Mouse (Mus musculus) liver, embryonic 13.5 days (tissue): ENCODE data around the gene Ccdc105. TPM values are rescaled to one million over a fixed set of nuclear protein-coding genes. Genes with fewer than 3 reads are reported as not detected.

ENCODE experiments used
- ATAC-seq: fragments of 200-750 bp; cut with Nextera tagmentation; 2 replicates; pipeline ENCODE4 v1.8.0; 2017; ENCODE audit warnings: low read depth, mild to moderate bottlenecking, moderate number of reproducible peaks, moderate library complexity
- DNase-seq: peaks from one replicate; pipeline ENCODE4 v3.0.0; 2022
- H3K27ac ChIP-seq: fragments of 300-500 bp; sonication (generic); 2 replicates; pipeline ENCODE4 v1.5.1; 2015; ENCODE audit warnings: moderate library complexity, mild to moderate bottlenecking, inconsistent platforms
- H3K27me3 ChIP-seq: fragments of 300-500 bp; sonication (generic); 2 replicates; pipeline ENCODE4 v1.6.1; 2015; ENCODE audit warnings: mild to moderate bottlenecking, inconsistent platforms
- H3K36me3 ChIP-seq: fragments of 300-500 bp; sonication (generic); 2 replicates; pipeline ENCODE4 v1.6.1; 2015; ENCODE audit warnings: mild to moderate bottlenecking, inconsistent platforms
- H3K4me1 ChIP-seq: fragments of 300-500 bp; sonication (generic); replicated peaks from 2 replicates; pipeline ENCODE4 v1.6.1; 2015; ENCODE audit warnings: inconsistent platforms
- H3K4me2 ChIP-seq: fragments of 300-500 bp; sonication (generic); 2 replicates; pipeline ENCODE4 v1.6.1; 2015; ENCODE audit warnings: inconsistent platforms, mild to moderate bottlenecking, moderate library complexity
- H3K4me3 ChIP-seq: fragments of 300-500 bp; sonication (generic); replicated peaks from 2 replicates; pipeline ENCODE4 v1.5.1; 2015; ENCODE audit warnings: mild to moderate bottlenecking, inconsistent platforms
- H3K9ac ChIP-seq: fragments of 300-500 bp; sonication (generic); 2 replicates; pipeline ENCODE4 v1.6.1; 2015; ENCODE audit warnings: mild to moderate bottlenecking, inconsistent platforms
- H3K9me3 ChIP-seq: fragments of 300-500 bp; sonication (generic); replicated peaks from 2 replicates; pipeline ENCODE4 v1.6.1; 2016; ENCODE audit warnings: inconsistent platforms
- WGBS: fragments of 180-500 bp; shearing (Covaris S2); methylation state at CpG from one replicate; pipeline ENCODE4 v1.1.7; 2015; ENCODE audit not compliant: insufficient replicate concordance; 5-methylcytosine and 5-hydroxymethylcytosine counted together
- polyA plus RNA-seq: library from polyadenylated mRNA; unstranded; fragments of >200 nt; fragmentation: Nextera tagmentation; extraction: Ambion mirVana; gene quantifications from 2 replicates; pipeline ENCODE4 v1.2.1, GENCODE M21; 2015

The Ccdc105 gene
- polyA plus RNA-seq: not detected in 2 replicates

GRCm38 (mm10) chr10:78752452-78753191 lies at the start of gene Ccdc105:
Ccdc105 (minus strand) TSS chr10:78753065.
- WGBS: 2% methylated on average over 61 of the region's 61 CpGs
- no peak within 1 kb of the TSS for H3K27ac ChIP-seq
- no peaks in the 10 kb centered on the region for H3K9me3 ChIP-seq
- peaks cover 29% of the 10 kb centered on the region for H3K27me3 ChIP-seq
- H3K4me2 ChIP-seq: peak within 1 kb of the TSS; percentile 59
- peak within 1 kb of the TSS; percentile 44 for H3K4me3 ChIP-seq
- DNase-seq (no peak), ATAC-seq (0 out of 2 replicates have a peak, but pooled peaks have one; percentile 41)
- no peaks in the 10 kb centered on the region for H3K36me3 ChIP-seq
- no peaks in the 10 kb centered on the region for H3K4me1 ChIP-seq
- no peak within 1 kb of the TSS for H3K9ac ChIP-seq

- no peak overlapping the region for H3K9ac ChIP-seq
Observed at GRCm38 (mm10) chr10:78801449-78801848, 48.6 kb upstream of the Ccdc105 start.

GRCm38 (mm10) chr10:78790561-78790960 lies 37.7 kb upstream of the Ccdc105 start:
- Histone ChIP-seq H3K4me2 (no peak overlapping the region), H3K27ac (no peak overlapping the region), H3K36me3 (no peaks in the 10 kb centered on the region), H3K4me1 (no peaks in the 10 kb centered on the region), H3K9ac (no peak overlapping the region), H3K27me3 (no peaks in the 10 kb centered on the region), H3K4me3 (no peak overlapping the region), H3K9me3 (no peaks in the 10 kb centered on the region)
- no peak for ATAC-seq
- 21% methylated on average over 1 of the region's 1 CpGs for whole genome bisulfite sequencing
- DNase-seq: no peak

More at GRCm38 (mm10) chr10:78801449-78801848, 48.6 kb upstream of the Ccdc105 start:
- no peaks in the 10 kb centered on the region for H3K27me3 ChIP-seq
- WGBS: 41% methylated on average over 2 of the region's 2 CpGs
- H3K4me2 ChIP-seq: no peak overlapping the region
- ATAC-seq: no peak
- H3K4me1 ChIP-seq: no peaks in the 10 kb centered on the region
- H3K36me3 ChIP-seq: no peaks in the 10 kb centered on the region
- no peak for DNase-seq
- H3K27ac ChIP-seq: no peak overlapping the region
- H3K4me3 ChIP-seq: no peak overlapping the region
- H3K9me3 ChIP-seq: 0 out of 2 replicates have a peak, but pooled peaks cover 3% of the 10 kb centered on the region

- Histone ChIP-seq H3K4me1 (no peaks in the 10 kb centered on the region), H3K27ac (no peak overlapping the region), H3K4me3 (no peak overlapping the region), H3K27me3 (no peaks in the 10 kb centered on the region), H3K4me2 (peak overlapping the region; percentile 38), H3K36me3 (no peaks in the 10 kb centered on the region), H3K9me3 (no peaks in the 10 kb centered on the region), H3K9ac (no peak overlapping the region)
- DNase-seq (no peak), ATAC-seq (peak; percentile 31; the same call in 1 of the 2 replicates)
- 15% methylated on average over 22 of the region's 22 CpGs for WGBS
Observed at GRCm38 (mm10) chr10:78787566-78788087, 34.8 kb upstream of the Ccdc105 start.

GRCm38 (mm10) chr10:78779981-78780651 lies 27.3 kb upstream of the Ccdc105 start, which contains the start of gene Slc1a6:
Slc1a6 (plus strand) TSS chr10:78780496.
- Histone ChIP-seq H3K4me3 (peak within 1 kb of the TSS; percentile 42), H3K27ac (no peak within 1 kb of the TSS), H3K9me3 (no peaks in the 10 kb centered on the region), H3K27me3 (peaks cover 24% of the 10 kb centered on the region), H3K9ac (no peak within 1 kb of the TSS), H3K4me2 (peak within 1 kb of the TSS; percentile 60), H3K4me1 (0 out of 2 replicates have a peak, but pooled peaks cover 3% of the 10 kb centered on the region), H3K36me3 (no peaks in the 10 kb centered on the region)
- 2% methylated on average over 54 of the region's 54 CpGs for WGBS
- DNase-seq (no peak), ATAC-seq (no peak)

GRCm38 (mm10) chr10:78779527-78779926 lies 26.7 kb upstream of the Ccdc105 start:
- Histone ChIP-seq H3K36me3 (no peaks in the 10 kb centered on the region), H3K4me3 (peak overlapping the region; percentile 42), H3K9ac (no peak overlapping the region), H3K9me3 (no peaks in the 10 kb centered on the region), H3K27ac (no peak overlapping the region), H3K27me3 (peaks cover 24% of the 10 kb centered on the region), H3K4me2 (peak overlapping the region; percentile 60), H3K4me1 (0 out of 2 replicates have a peak, but pooled peaks cover 3% of the 10 kb centered on the region)
- no peak for ATAC-seq
- no peak for DNase-seq
- WGBS: 50% methylated on average over 9 of the region's 9 CpGs

GRCm38 (mm10) chr10:78775830-78776229 lies 23.0 kb upstream of the Ccdc105 start:
- H3K4me2 ChIP-seq: no peak overlapping the region
- no peaks in the 10 kb centered on the region for H3K9me3 ChIP-seq
- no peak overlapping the region for H3K4me3 ChIP-seq
- ATAC-seq: no peak
- H3K27me3 ChIP-seq: peaks cover 18% of the 10 kb centered on the region
- no peak overlapping the region for H3K27ac ChIP-seq
- 49% methylated on average over 4 of the region's 4 CpGs for WGBS
- no peaks in the 10 kb centered on the region for H3K36me3 ChIP-seq
- no peak for DNase-seq
- no peak overlapping the region for H3K9ac ChIP-seq
- 0 out of 2 replicates have a peak, but pooled peaks cover 3% of the 10 kb centered on the region for H3K4me1 ChIP-seq

- Histone ChIP-seq H3K4me1 (no peaks in the 10 kb centered on the region), H3K36me3 (no peaks in the 10 kb centered on the region), H3K4me2 (no peak overlapping the region), H3K9ac (no peak overlapping the region), H3K4me3 (no peak overlapping the region), H3K27me3 (no peaks in the 10 kb centered on the region), H3K27ac (no peak overlapping the region), H3K9me3 (no peaks in the 10 kb centered on the region)
- ATAC-seq (no peak), DNase-seq (no peak)
- WGBS: 68% methylated on average over 1 of the region's 1 CpGs
Observed at GRCm38 (mm10) chr10:78765570-78765969, 12.7 kb upstream of the Ccdc105 start.

- no peak for ATAC-seq
- Histone ChIP-seq H3K4me2 (no peak overlapping the region), H3K27ac (no peak overlapping the region), H3K9me3 (no peaks in the 10 kb centered on the region), H3K4me3 (no peak overlapping the region), H3K9ac (no peak overlapping the region), H3K27me3 (peaks cover 24% of the 10 kb centered on the region), H3K36me3 (no peaks in the 10 kb centered on the region), H3K4me1 (no peaks in the 10 kb centered on the region)
- whole genome bisulfite sequencing: 31% methylated on average over 6 of the region's 6 CpGs
- no peak for DNase-seq
Observed at GRCm38 (mm10) chr10:78756021-78756420, 3.2 kb upstream of the Ccdc105 start.

GRCm38 (mm10) chr10:78748946-78749345 lies 3.9 kb downstream of the Ccdc105 start:
- WGBS: 68% methylated on average over 6 of the region's 6 CpGs
- Histone ChIP-seq H3K4me1 (no peaks in the 10 kb centered on the region), H3K4me3 (no peak overlapping the region), H3K9me3 (no peaks in the 10 kb centered on the region), H3K36me3 (no peaks in the 10 kb centered on the region), H3K9ac (no peak overlapping the region), H3K27me3 (peaks cover 38% of the 10 kb centered on the region), H3K27ac (no peak overlapping the region), H3K4me2 (no peak overlapping the region)
- ATAC-seq: no peak
- no peak for DNase-seq

- DNase-seq (no peak), ATAC-seq (no peak)
- H3K36me3 ChIP-seq: no peaks in the 10 kb centered on the region
- no peak overlapping the region for H3K4me3 ChIP-seq
- no peak overlapping the region for H3K9ac ChIP-seq
- H3K27me3 ChIP-seq: peaks cover 33% of the 10 kb centered on the region
- 68% methylated on average over 13 of the region's 13 CpGs for WGBS
- no peaks in the 10 kb centered on the region for H3K9me3 ChIP-seq
- no peak overlapping the region for H3K27ac ChIP-seq
- no peak overlapping the region for H3K4me2 ChIP-seq
- no peaks in the 10 kb centered on the region for H3K4me1 ChIP-seq
Observed at GRCm38 (mm10) chr10:78748161-78748560, 4.7 kb downstream of the Ccdc105 start.
